8 mouse cellular contexts compared by ENCODE assay signal in the genomic region with DNA sequence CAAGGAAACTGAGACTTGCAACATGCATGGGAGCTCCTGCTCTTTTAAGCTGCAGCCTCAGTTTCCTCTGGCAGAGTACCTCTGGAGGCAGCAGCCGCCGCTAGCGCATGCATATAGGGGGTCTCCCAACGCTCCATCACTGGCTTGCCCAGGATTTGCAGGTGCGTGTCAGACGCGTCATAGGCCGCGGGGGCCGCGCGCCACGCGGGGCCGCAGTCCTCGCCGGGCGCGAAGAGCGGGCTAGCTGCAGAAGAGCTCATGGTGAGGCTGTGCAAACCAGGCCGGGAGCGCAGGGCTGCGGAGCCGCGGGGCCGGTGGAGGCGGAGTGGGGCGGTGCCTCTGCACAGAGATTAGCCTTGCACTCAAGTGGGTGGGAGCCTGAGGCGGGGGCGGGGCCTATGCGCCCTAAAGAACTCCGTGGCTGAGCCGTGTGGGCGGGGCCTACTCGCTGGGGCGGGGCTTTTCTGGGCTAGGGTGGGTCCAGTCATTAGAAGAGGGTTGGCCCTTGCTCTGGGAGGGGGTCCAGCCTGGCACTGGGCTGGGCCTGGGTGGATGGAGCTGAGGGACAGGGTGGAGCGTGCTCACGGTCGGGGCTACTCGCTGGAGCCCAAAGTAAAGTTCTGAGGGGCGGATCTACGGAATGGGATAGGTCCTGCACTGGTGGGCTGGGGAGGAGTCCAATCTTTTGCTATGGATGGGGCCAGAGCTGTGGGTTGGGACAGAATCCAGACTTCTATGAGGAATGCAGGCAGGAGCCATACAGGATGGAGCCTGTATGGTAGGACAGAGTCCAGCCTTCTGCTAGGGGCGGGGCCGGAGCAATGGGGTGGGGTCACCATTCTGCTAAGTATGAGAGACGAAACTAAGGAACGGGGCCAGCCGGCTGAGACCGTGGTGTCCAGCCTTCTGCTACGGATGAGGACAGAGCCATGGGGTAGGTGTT. TPM values are rescaled to one million over a fixed set of nuclear protein-coding genes. Genes with fewer than 3 reads are reported as not detected.
DNase-seq lines count a peak whose midpoint lies in the region; ATAC-seq and TF ChIP-seq lines count a peak whose summit lies in the region.

A gene (minus strand): TSS at position 371 of the 943 bp plus-strand sequence.
A gene (plus strand): TSS at position 845 of the 943 bp plus-strand sequence.

- peak within 1 kb of the TSS; percentile 97 for H3K27ac ChIP-seq in gastrocnemius, adult 2 months
- peak within 1 kb of the TSS; percentile 90 for H3K27ac ChIP-seq in hindbrain, postnatal 0 days
- peak within 1 kb of the TSS; percentile 94 for H3K27ac ChIP-seq in left cerebral cortex, adult 2 months

- peak within 1 kb of the TSS; percentile 82 for H3K4me2 ChIP-seq in hindbrain, postnatal 0 days (ENCODE audit: low read depth, low read length)

- intact Hi-C loops in gastrocnemius, adult 2 months (cut with DNase I), result loop anchor here (5.0 kb wide), 1 partner anchor 416 kb away; a partner anchor contains a TSS
- intact Hi-C loops in left cerebral cortex, adult 2 months (cut with DNase I), result no loop called here

- no peaks in the 10 kb centered on the region for H3K27me3 ChIP-seq in hindbrain, postnatal 0 days (ENCODE audit: insufficient read depth, low read length)

- DNase-seq in ZHBTc4 (ENCODE audit: low read depth, low spot score), result peak; percentile 98
- peak; percentile 98 for DNase-seq in gastrocnemius, adult 2 months
- peak; percentile 95 for DNase-seq in hindbrain, postnatal 0 days (ENCODE audit: low spot score)
- DNase-seq in left cerebral cortex, adult 2 months (ENCODE audit: extremely low spot score in 1 of 2, low spot score in 2 of 2), result peak; percentile 86 to 92
- peak; percentile 86 to 88 for DNase-seq in right cerebral cortex, adult 2 months (ENCODE audit: low spot score in 2 of 2)
- DNase-seq in urinary bladder, postnatal 14 days (ENCODE audit: low spot score), result peak; percentile 99

- H3K4me3 ChIP-seq in gastrocnemius, adult 2 months, result peak within 1 kb of the TSS; percentile 87
- H3K4me3 ChIP-seq in hindbrain, postnatal 0 days (ENCODE audit: low read length), result peak within 1 kb of the TSS; percentile 45
- H3K4me3 ChIP-seq in left cerebral cortex, adult 2 months, result peak within 1 kb of the TSS; percentile 52

- H3K4me1 ChIP-seq in hindbrain, postnatal 0 days (ENCODE audit: insufficient read depth, low read length), result peaks cover 27% of the 10 kb centered on the region

- no peaks in the 10 kb centered on the region for H3K9me3 ChIP-seq in hindbrain, postnatal 0 days (ENCODE audit: low read length)

- ATAC-seq in common myeloid progenitor, adult 5-6 weeks (replicated peaks; ENCODE audit: low read depth, poor library complexity, severe bottlenecking), result peak; percentile 53
- peak; percentile 83 for ATAC-seq in hindbrain, postnatal 0 days
- ATAC-seq in megakaryocyte, adult 5-6 weeks (ENCODE audit: poor library complexity, severe bottlenecking), result peak; percentile 62

- H3K36me3 ChIP-seq in hindbrain, postnatal 0 days (ENCODE audit: insufficient read depth, low read length), result peaks cover 22% of the 10 kb centered on the region

- TF ChIP-seq CTCF in gastrocnemius, adult 2 months (IDR thresholded peaks at IDR 0.05), result no peak
- TF ChIP-seq CTCF in hindbrain, postnatal 0 days (IDR thresholded peaks at IDR 0.05; ENCODE audit: low read depth), result no peak
- TF ChIP-seq CTCF in left cerebral cortex, adult 2 months (IDR thresholded peaks at IDR 0.05), result no peak

- 1% methylated on average over 48 of the region's 49 CpGs for WGBS in hindbrain, postnatal 0 days

- H3K9ac ChIP-seq in hindbrain, postnatal 0 days (replicated peaks; ENCODE audit: low read length), result peak within 1 kb of the TSS; percentile 57

RNA-seq across cellular contexts. Expression of the first gene that starts in this region (rescaled TPM):
- 2.9 and 3.3 TPM in 2 replicates for total RNA-seq in common myeloid progenitor, adult 5-6 weeks (2017)
- total RNA-seq in gastrocnemius, adult 2 months (2021), result 10 to 100 TPM; 14.0 to 28.5 TPM
- 40.9 and 44.5 TPM in 2 replicates for total RNA-seq in hindbrain, postnatal 0 days (2014; rRNA removed)
- 32.4 and 35.9 TPM in 2 replicates for polyA plus RNA-seq in hindbrain, postnatal 0 days (2015; fragmentation: Nextera tagmentation; extraction: Ambion mirVana)
- 10 to 100 TPM; 16.6 to 23.3 TPM for total RNA-seq in left cerebral cortex, adult 2 months (2021)
- 6.3 and 6.7 TPM in 2 replicates for total RNA-seq in megakaryocyte, adult 5-6 weeks (2015)
- total RNA-seq in megakaryocyte, adult 5-6 weeks (2017), result 4.4 and 10.2 TPM in 2 replicates

RNA-seq across cellular contexts. Expression of the second gene that starts in this region (rescaled TPM):
- 188 and 242 TPM in 2 replicates for total RNA-seq in common myeloid progenitor, adult 5-6 weeks (2017)
- 10 to 100 TPM; 34.2 to 38.4 TPM for total RNA-seq in gastrocnemius, adult 2 months (2021)
- total RNA-seq in hindbrain, postnatal 0 days (2014; rRNA removed), result 79.1 and 104 TPM in 2 replicates
- 38.5 and 39.4 TPM in 2 replicates for polyA plus RNA-seq in hindbrain, postnatal 0 days (2015; fragmentation: Nextera tagmentation; extraction: Ambion mirVana)
- total RNA-seq in left cerebral cortex, adult 2 months (2021), result 10 to 100 TPM; 87.4 to 90.3 TPM
- 39.0 and 41.4 TPM in 2 replicates for total RNA-seq in megakaryocyte, adult 5-6 weeks (2015)
- total RNA-seq in megakaryocyte, adult 5-6 weeks (2017), result 187 and 200 TPM in 2 replicates

Comparison
In these comparisons a context has a peak if more than half of its experiments do, and no peak if none do; other contexts are left out.
1. Peak in every context shown above with its lines: DNase-seq, ATAC-seq, H3K4me3 ChIP-seq and H3K27ac ChIP-seq.